Comparison of ENCODE assay signal across 14 mouse cellular contexts in the genomic region with DNA sequence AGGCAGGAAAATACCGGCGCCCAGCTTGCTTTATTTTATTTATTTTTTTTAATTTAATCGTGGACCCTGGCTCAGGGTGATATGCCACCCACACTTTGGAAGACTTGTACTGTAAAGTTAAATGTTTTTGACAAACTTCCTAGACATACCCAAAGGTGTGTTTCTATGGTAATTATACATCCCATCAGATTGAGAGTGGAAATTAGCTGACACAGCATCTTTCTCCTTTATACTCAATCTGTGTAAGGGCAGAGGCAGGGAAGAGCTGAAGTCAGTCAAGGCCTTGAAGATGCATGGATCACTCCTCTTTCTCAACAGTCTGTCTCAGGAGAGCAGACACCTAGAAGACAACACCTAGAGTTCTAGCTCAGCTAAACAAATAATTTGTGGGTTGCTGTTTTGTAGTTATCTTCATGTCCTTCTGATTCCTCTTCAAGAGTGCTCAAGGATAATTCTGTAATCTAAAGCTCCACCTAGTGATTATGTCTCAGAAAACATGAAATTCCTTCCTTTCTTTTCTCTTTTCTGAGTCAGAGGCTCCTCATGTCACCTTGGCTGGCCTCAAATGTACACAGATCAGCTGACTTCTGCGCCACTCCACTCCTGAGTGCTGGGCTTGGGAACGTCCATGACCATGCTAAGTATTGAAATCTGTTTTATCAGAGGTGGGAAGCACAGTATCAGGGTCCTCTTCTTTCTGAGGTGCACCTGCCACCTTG. TPM values are rescaled to one million over a fixed set of nuclear protein-coding genes. Genes with fewer than 3 reads are reported as not detected.
DNase-seq lines count a peak whose midpoint lies in the region; ATAC-seq and TF ChIP-seq lines count a peak whose summit lies in the region.
"Not testable (repeated sequence)": the region's sequence is repeated elsewhere in the genome, so short reads cannot be mapped to it uniquely, and the experiment has no call there.
"Had no signal": no experiment of that assay in that cellular context is flagged by ENCODE, and none has a peak within 500 bp of the region (broad histone marks: within the 10 kb centered on the region; RNA-seq: fewer than 3 reads in every experiment).

No protein-coding gene starts in this region.

- TF ChIP-seq CTCF in MEL (IDR thresholded peaks at IDR 0.05 in 2 of 3, conservative IDR thresholded peaks at IDR 0.05 in 1 of 3; ENCODE audit: control insufficient read depth in 1 of 3, insufficient read depth in 1 of 3, low read depth in 2 of 3, low read length in 3 of 3, poor library complexity in 1 of 3, severe bottlenecking in 1 of 3): peak in 1 of 3 experiments; percentile 8; a peak in 1 of 6 replicates
- 0 out of 2 replicates have a peak, but pooled peaks have one; percentile 3 for TF ChIP-seq CTCF in cortical plate, adult 2 months (IDR thresholded peaks at IDR 0.05; ENCODE audit: extremely low read depth, insufficient read depth, low read length)
- TF ChIP-seq CTCF in heart, adult 2 months (IDR thresholded peaks at IDR 0.05): peak; percentile 36
- not testable (repeated sequence) for TF ChIP-seq CTCF in kidney, adult 2 months (conservative IDR thresholded peaks at IDR 0.05; ENCODE audit: insufficient read depth, insufficient read length, low read depth, low read length)

- not testable (repeated sequence) for DNase-seq in MEL (ENCODE audit: low read depth, low spot score); heart, adult 2 months; limb, embryonic 14.5 days (ENCODE audit: low spot score)
- peak; percentile 27 for DNase-seq in kidney, adult 2 months
- DNase-seq in lung, postnatal 36 days: peak; percentile 44

- TF ChIP-seq POLR2A in MEL (IDR thresholded peaks at IDR 0.05; ENCODE audit: control insufficient read depth in 1 of 2, insufficient read depth in 1 of 2, low read depth in 1 of 2, low read length in 2 of 2, poor library complexity in 1 of 2); cortical plate, adult 2 months (IDR thresholded peaks at IDR 0.05; ENCODE audit: extremely low read depth, insufficient read depth, low read length); heart, adult 2 months (IDR thresholded peaks at IDR 0.05; ENCODE audit: insufficient read depth, low read depth, low read length); kidney, adult 2 months (IDR thresholded peaks at IDR 0.05; ENCODE audit: low read depth, low read length); limb, embryonic 14.5 days (IDR thresholded peaks at IDR 0.05; ENCODE audit: borderline replicate concordance, extremely low read depth, insufficient read depth, insufficient read length): not testable (repeated sequence)

- not testable (repeated sequence) for H3K27me3 ChIP-seq in MEL (ENCODE audit: control insufficient read depth in 1 of 2, insufficient read depth in 2 of 2, low read length in 2 of 2); heart, adult 2 months (ENCODE audit: control insufficient read depth, insufficient read depth, low read length); kidney, adult 2 months (replicated peaks; ENCODE audit: control insufficient read depth, insufficient read depth, low read length); limb, embryonic 14.5 days (ENCODE audit: control insufficient read depth, insufficient read depth, low read length)

- intact Hi-C loops in heart, adult 2 months (cut with DNase I): loop anchor here (5.0 kb wide), 1 partner anchor 51 kb away; no protein-coding TSS in a partner anchor

- not testable (repeated sequence) for TF ChIP-seq EP300 in MEL (IDR thresholded peaks at IDR 0.05; ENCODE audit: low read depth in 1 of 2, low read length in 2 of 2); heart, adult 2 months (IDR thresholded peaks at IDR 0.05; ENCODE audit: insufficient read depth, low read depth, low read length)

- not testable (repeated sequence) for TF ChIP-seq RAD21 in MEL (IDR thresholded peaks at IDR 0.05; ENCODE audit: low read depth, low read length)

- H3K4me1 ChIP-seq in MEL (ENCODE audit: control insufficient read depth in 1 of 2, insufficient read depth in 2 of 2, low read length in 2 of 2); cortical plate, adult 2 months (ENCODE audit: control insufficient read depth, insufficient read depth, low read length); heart, adult 2 months (ENCODE audit: control insufficient read depth, insufficient read depth, low read length); kidney, adult 2 months (ENCODE audit: control insufficient read depth, insufficient read depth, low read length); limb, embryonic 14.5 days (ENCODE audit: control insufficient read depth, insufficient read depth, low read length): not testable (repeated sequence)

- H3K79me2 ChIP-seq in MEL (ENCODE audit: control insufficient read depth, insufficient read depth, low read length, poor library complexity); heart, adult 2 months (replicated peaks; ENCODE audit: control insufficient read depth, insufficient read depth, low read length): not testable (repeated sequence)

- ATAC-seq in limb, embryonic 14.5 days (ENCODE audit: low FRiP score, low read depth): peak; percentile 31; the same call in 1 of the 2 replicates

- not testable (repeated sequence) for H3K27ac ChIP-seq in MEL (ENCODE audit: control insufficient read depth, low read depth, low read length); cortical plate, adult 2 months (ENCODE audit: insufficient read depth, low read length); heart, adult 2 months; kidney, adult 2 months (ENCODE audit: insufficient read depth, low read depth, low read length); limb, embryonic 14.5 days (replicated peaks; ENCODE audit: low read depth, low read length)

- not testable (repeated sequence) for H3K9me3 ChIP-seq in MEL (replicated peaks; ENCODE audit: insufficient read depth, low read length); limb, embryonic 14.5 days (ENCODE audit: control insufficient read depth, low read length)

- not testable (repeated sequence) for H3K36me3 ChIP-seq in MEL (ENCODE audit: control insufficient read depth in 1 of 2, insufficient read depth in 2 of 2, low read length in 2 of 2); heart, adult 2 months (ENCODE audit: control insufficient read depth, insufficient read depth, low read length); kidney, adult 2 months (ENCODE audit: control insufficient read depth, insufficient read depth, low read length); limb, embryonic 14.5 days (ENCODE audit: control insufficient read depth, insufficient read depth, low read length)

- not testable (repeated sequence) for H3K4me3 ChIP-seq in MEL (ENCODE audit: control insufficient read depth in 1 of 2, insufficient read depth in 1 of 2, low read depth in 2 of 2, low read length in 2 of 2); cortical plate, adult 2 months (ENCODE audit: insufficient read depth, low read length); heart, adult 2 months; kidney, adult 2 months (ENCODE audit: insufficient read depth, low read depth, low read length); limb, embryonic 14.5 days (replicated peaks; ENCODE audit: low read length)

- not testable (repeated sequence) for H3K9ac ChIP-seq in MEL (ENCODE audit: control insufficient read depth, low read depth, low read length, poor library complexity, severe bottlenecking); heart, adult 2 months (ENCODE audit: low read depth, low read length); limb, embryonic 14.5 days (ENCODE audit: low read depth, low read length, severe bottlenecking)

- not testable (repeated sequence) for H3K4me2 ChIP-seq in limb, embryonic 14.5 days (replicated peaks; ENCODE audit: low read depth, low read length, severe bottlenecking)

- WGBS in heart, adult 2 months: 68% methylated on average over 5 of the region's 5 CpGs
- WGBS in kidney, adult 2 months: 66% methylated on average over 5 of the region's 5 CpGs
- WGBS in limb, embryonic 14.5 days: 72% methylated on average over 5 of the region's 5 CpGs

RNA-seq across cellular contexts. Expression of gene Ifit3, which starts 2.6 kb away (rescaled TPM):
- total RNA-seq in MEL (2012; rRNA removed): not detected in 2 replicates
- under 1 TPM in 1 of 2 experiments, not detected in 1; 0.10 TPM for polyA plus RNA-seq in MEL (2012; ENCODE audit: insufficient read depth in 1 of 2, insufficient read length in 2 of 2, low read depth in 1 of 2, low replicate concordance in 2 of 2, missing spikeins in 1 of 2)
- polyA plus RNA-seq in cortical plate, adult 2 months (2012; rRNA removed): 15.3 and 16.9 TPM in 2 replicates
- total RNA-seq in heart, adult 2 months (2021): 1 to 10 TPM; 3.7 to 4.4 TPM
- polyA plus RNA-seq in heart, adult 2 months (2012; rRNA removed): 2.9 and 7.6 TPM in 2 replicates
- 11.5 and 16.8 TPM in 2 replicates for polyA plus RNA-seq in kidney, adult 2 months (2012; rRNA removed)
- 0.73 and 1.2 TPM in 2 replicates for polyA plus RNA-seq in limb, embryonic 14.5 days (2012; rRNA removed)
- polyA plus RNA-seq in limb, embryonic 14.5 days (2014; fragmentation: Nextera tagmentation; extraction: Ambion mirVana): 0.95 and 2.0 TPM in 2 replicates

RNA-seq across cellular contexts. Expression of gene Ifit1bl1, which starts 15.9 kb away (rescaled TPM):
- total RNA-seq in MEL (2012; rRNA removed): 0.10 TPM in 1 of 2 replicates, not detected in the other
- under 1 TPM in 1 of 2 experiments, not detected in 1; 0.08 TPM for polyA plus RNA-seq in MEL (2012; ENCODE audit: insufficient read depth in 1 of 2, insufficient read length in 2 of 2, low read depth in 1 of 2, low replicate concordance in 2 of 2, missing spikeins in 1 of 2)
- 2.9 TPM in 2 replicates for polyA plus RNA-seq in cortical plate, adult 2 months (2012; rRNA removed)
- total RNA-seq in heart, adult 2 months (2021): 1 to 10 TPM; 1.5 to 1.8 TPM
- polyA plus RNA-seq in heart, adult 2 months (2012; rRNA removed): 1.3 and 2.8 TPM in 2 replicates
- polyA plus RNA-seq in kidney, adult 2 months (2012; rRNA removed): 0.56 and 1.4 TPM in 2 replicates
- polyA plus RNA-seq in limb, embryonic 14.5 days (2012; rRNA removed): 0.31 and 0.36 TPM in 2 replicates
- polyA plus RNA-seq in limb, embryonic 14.5 days (2014; fragmentation: Nextera tagmentation; extraction: Ambion mirVana): 0.43 and 0.51 TPM in 2 replicates
- total RNA-seq: gastrocnemius, adult 8-10 months; megakaryocyte-erythroid progenitor cell, adult 5-6 weeks had no signal
- polyA plus RNA-seq: C2C12; hindbrain, embryonic 10.5 days; kidney, embryonic 14.5 days; stomach, embryonic 14.5 days had no signal

RNA-seq across cellular contexts. Expression of gene Ifit3b, which starts 21.9 kb away (rescaled TPM):
- not detected in 2 replicates for total RNA-seq in MEL (2012; rRNA removed)
- polyA plus RNA-seq in MEL (2012; ENCODE audit: insufficient read depth in 1 of 2, insufficient read length in 2 of 2, low read depth in 1 of 2, low replicate concordance in 2 of 2, missing spikeins in 1 of 2): not detected
- 4.7 and 6.0 TPM in 2 replicates for polyA plus RNA-seq in cortical plate, adult 2 months (2012; rRNA removed)
- total RNA-seq in heart, adult 2 months (2021): 1 to 10 TPM; 1.2 to 1.4 TPM
- polyA plus RNA-seq in heart, adult 2 months (2012; rRNA removed): 0.90 and 2.4 TPM in 2 replicates
- 3.4 and 6.0 TPM in 2 replicates for polyA plus RNA-seq in kidney, adult 2 months (2012; rRNA removed)
- 0.04 and 0.20 TPM in 2 replicates for polyA plus RNA-seq in limb, embryonic 14.5 days (2012; rRNA removed)
- 0.18 TPM in 1 of 2 replicates, not detected in the other for polyA plus RNA-seq in limb, embryonic 14.5 days (2014; fragmentation: Nextera tagmentation; extraction: Ambion mirVana)
- total RNA-seq: megakaryocyte-erythroid progenitor cell, adult 5-6 weeks had no signal
- polyA plus RNA-seq: C2C12; forebrain, embryonic 14.5 days; hindbrain, embryonic 10.5 days; lung, embryonic 14.5 days; stomach, embryonic 14.5 days had no signal

RNA-seq across cellular contexts. Expression of gene Ifit2, which starts 35.4 kb away (rescaled TPM):
- total RNA-seq in MEL (2012; rRNA removed): 0.65 and 0.69 TPM in 2 replicates
- 1 to 10 TPM in 1 of 2 experiments, not detected in 1; 2.7 TPM for polyA plus RNA-seq in MEL (2012; ENCODE audit: insufficient read depth in 1 of 2, insufficient read length in 2 of 2, low read depth in 1 of 2, low replicate concordance in 2 of 2, missing spikeins in 1 of 2)
- polyA plus RNA-seq in cortical plate, adult 2 months (2012; rRNA removed): 5.1 and 6.7 TPM in 2 replicates
- 1 to 10 TPM; 3.4 to 4.2 TPM for total RNA-seq in heart, adult 2 months (2021)
- 1.8 and 5.3 TPM in 2 replicates for polyA plus RNA-seq in heart, adult 2 months (2012; rRNA removed)
- 3.4 and 4.0 TPM in 2 replicates for polyA plus RNA-seq in kidney, adult 2 months (2012; rRNA removed)
- polyA plus RNA-seq in limb, embryonic 14.5 days (2012; rRNA removed): 5.2 and 5.3 TPM in 2 replicates
- 13.4 and 13.5 TPM in 2 replicates for polyA plus RNA-seq in limb, embryonic 14.5 days (2014; fragmentation: Nextera tagmentation; extraction: Ambion mirVana)

RNA-seq across cellular contexts. Expression of gene Ifit1bl2, which starts 54.6 kb away (rescaled TPM):
- total RNA-seq in MEL (2012; rRNA removed): not detected in 2 replicates
- not detected for polyA plus RNA-seq in MEL (2012; ENCODE audit: insufficient read depth in 1 of 2, insufficient read length in 2 of 2, low read depth in 1 of 2, low replicate concordance in 2 of 2, missing spikeins in 1 of 2)
- polyA plus RNA-seq in cortical plate, adult 2 months (2012; rRNA removed): 0.54 and 0.62 TPM in 2 replicates
- total RNA-seq in heart, adult 2 months (2021): 1 to 10 TPM; 1.6 to 2.0 TPM
- 1.0 and 1.9 TPM in 2 replicates for polyA plus RNA-seq in heart, adult 2 months (2012; rRNA removed)
- 0.35 and 0.42 TPM in 2 replicates for polyA plus RNA-seq in kidney, adult 2 months (2012; rRNA removed)
- 0.12 and 0.18 TPM in 2 replicates for polyA plus RNA-seq in limb, embryonic 14.5 days (2012; rRNA removed)
- polyA plus RNA-seq in limb, embryonic 14.5 days (2014; fragmentation: Nextera tagmentation; extraction: Ambion mirVana): 0.22 and 0.37 TPM in 2 replicates
- total RNA-seq: gastrocnemius, adult 8-10 months; megakaryocyte-erythroid progenitor cell, adult 5-6 weeks had no signal
- polyA plus RNA-seq: C2C12; stomach, embryonic 14.5 days had no signal
